ENCODE assay signal across 25 mouse cellular contexts in the genomic region with DNA sequence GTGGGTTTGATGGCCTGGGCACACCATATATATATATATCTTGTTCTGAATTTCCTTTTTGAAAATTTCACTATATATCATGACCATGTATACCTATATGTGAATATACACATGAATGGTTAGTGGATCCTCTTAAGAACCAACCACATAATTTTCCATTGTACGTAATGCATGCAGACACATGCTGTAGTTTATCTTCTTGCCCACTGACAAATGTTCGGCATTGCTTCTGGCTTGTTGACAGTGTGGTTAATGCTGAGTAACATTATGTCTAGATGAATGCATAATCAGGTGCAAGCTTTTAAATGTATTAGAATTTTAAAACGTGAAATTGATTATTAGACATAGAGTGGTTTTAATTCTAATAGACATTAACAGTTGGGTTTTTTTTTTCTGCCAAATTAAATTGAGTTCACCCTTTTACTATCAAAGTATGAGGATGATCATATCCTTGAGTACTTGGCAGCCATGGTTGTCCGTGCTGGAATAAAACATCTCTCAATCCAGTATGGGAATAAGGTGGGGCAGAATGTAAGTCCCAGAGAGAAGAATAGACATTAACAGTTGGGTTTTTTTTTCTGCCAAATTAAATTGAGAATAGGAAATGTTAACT.
"Had no signal": no experiment of that assay in that cellular context is flagged by ENCODE, and none has a peak within 500 bp of the region (broad histone marks: within the 10 kb centered on the region; RNA-seq: fewer than 3 reads in every experiment).

No protein-coding gene starts in this region.

- H3K4me2 ChIP-seq: embryonic facial prominence, embryonic 12.5 days; embryonic facial prominence, embryonic 13.5 days; embryonic facial prominence, embryonic 15.5 days; forebrain, embryonic 12.5 days; forebrain, embryonic 13.5 days; forebrain, embryonic 15.5 days had no signal

- H3K4me1 ChIP-seq: embryonic facial prominence, embryonic 10.5 days; embryonic facial prominence, embryonic 12.5 days; embryonic facial prominence, embryonic 13.5 days; embryonic facial prominence, embryonic 15.5 days; forebrain, embryonic 10.5 days; forebrain, embryonic 12.5 days; forebrain, embryonic 13.5 days; heart, embryonic 10.5 days had no signal

- H3K9ac ChIP-seq: embryonic facial prominence, embryonic 12.5 days; embryonic facial prominence, embryonic 13.5 days; embryonic facial prominence, embryonic 15.5 days; forebrain, embryonic 12.5 days; forebrain, embryonic 13.5 days; forebrain, embryonic 15.5 days; forebrain, postnatal 0 days had no signal

- H3K27me3 ChIP-seq: embryonic facial prominence, embryonic 12.5 days; embryonic facial prominence, embryonic 13.5 days; embryonic facial prominence, embryonic 15.5 days; forebrain, embryonic 12.5 days; forebrain, embryonic 13.5 days; forebrain, embryonic 15.5 days had no signal

- H3K9me3 ChIP-seq: embryonic facial prominence, embryonic 10.5 days; embryonic facial prominence, embryonic 12.5 days; embryonic facial prominence, embryonic 13.5 days; embryonic facial prominence, embryonic 15.5 days; forebrain, embryonic 10.5 days; forebrain, embryonic 12.5 days; forebrain, embryonic 13.5 days; forebrain, embryonic 15.5 days; heart, embryonic 10.5 days had no signal

- H3K27ac ChIP-seq: embryonic facial prominence, embryonic 10.5 days; embryonic facial prominence, embryonic 12.5 days; embryonic facial prominence, embryonic 13.5 days; embryonic facial prominence, embryonic 15.5 days; forebrain, embryonic 10.5 days; forebrain, embryonic 12.5 days; forebrain, embryonic 13.5 days; forebrain, embryonic 15.5 days; gastrocnemius, adult 2 months; heart, adult 2 months; heart, embryonic 10.5 days had no signal

- H3K4me3 ChIP-seq: embryonic facial prominence, embryonic 10.5 days; embryonic facial prominence, embryonic 12.5 days; embryonic facial prominence, embryonic 13.5 days; embryonic facial prominence, embryonic 15.5 days; erythroblast, embryonic 14.5 days; forebrain, embryonic 10.5 days; forebrain, embryonic 12.5 days; forebrain, embryonic 13.5 days; forebrain, embryonic 15.5 days; gastrocnemius, adult 2 months; heart, adult 2 months; heart, embryonic 10.5 days had no signal

- DNase-seq: cerebellum, adult 9-11 months; cerebellum, postnatal 10 days; cerebellum, postnatal 14 days; cerebellum, postnatal 25 days; cerebellum, postnatal 36 days; embryo, embryonic 11 days; forebrain, postnatal 0 days; gastrocnemius, adult 2 months; gastrocnemius, postnatal 10 days; gastrocnemius, postnatal 14 days; gastrocnemius, postnatal 25 days; gastrocnemius, postnatal 36 days; heart, adult 11 months; heart, adult 18-20 months; heart, adult 2 months had no signal

- H3K36me3 ChIP-seq: embryonic facial prominence, embryonic 10.5 days; embryonic facial prominence, embryonic 12.5 days; embryonic facial prominence, embryonic 13.5 days; embryonic facial prominence, embryonic 15.5 days; forebrain, embryonic 10.5 days; forebrain, embryonic 12.5 days; forebrain, embryonic 15.5 days; heart, embryonic 10.5 days had no signal
